Mouse (Mus musculus) cerebellum, adult (tissue): Measurements from ENCODE around the gene Cacna2d3.
A peak's percentile ranks its signal among the peaks of the same experiment; 100 is the strongest.

Source experiments
- ATAC-seq: cut with Nextera tagmentation; 2 replicates; pipeline ENCODE4 v1.9.2; 2017; ENCODE audit warnings: mild to moderate bottlenecking, moderate library complexity, mixed read lengths; ENCODE audit not compliant: insufficient number of reproducible peaks, low FRiP score, low TSS enrichment

Cacna2d3 gene

DNA sequence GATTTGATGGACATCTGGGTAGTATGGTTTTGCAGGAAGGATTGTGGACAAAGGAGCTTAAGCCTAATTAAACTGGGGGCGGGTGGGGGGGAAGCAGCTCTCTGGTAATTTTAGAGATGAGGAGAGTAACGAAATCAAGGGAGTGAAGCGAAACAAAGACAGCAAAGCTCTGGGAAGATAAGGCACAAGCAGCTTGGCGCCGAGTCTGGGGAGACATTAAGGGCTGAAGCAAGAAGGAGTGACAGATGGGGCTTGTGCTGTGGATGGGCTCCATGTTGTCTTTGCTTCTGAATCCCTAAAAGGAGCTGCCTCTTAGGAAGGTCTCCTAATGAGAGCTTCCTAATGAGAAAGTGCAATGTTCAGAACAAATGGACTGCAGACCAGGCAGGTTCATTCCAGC, 219.0 kb downstream of the Cacna2d3 start:
- ATAC-seq = no peak

DNA sequence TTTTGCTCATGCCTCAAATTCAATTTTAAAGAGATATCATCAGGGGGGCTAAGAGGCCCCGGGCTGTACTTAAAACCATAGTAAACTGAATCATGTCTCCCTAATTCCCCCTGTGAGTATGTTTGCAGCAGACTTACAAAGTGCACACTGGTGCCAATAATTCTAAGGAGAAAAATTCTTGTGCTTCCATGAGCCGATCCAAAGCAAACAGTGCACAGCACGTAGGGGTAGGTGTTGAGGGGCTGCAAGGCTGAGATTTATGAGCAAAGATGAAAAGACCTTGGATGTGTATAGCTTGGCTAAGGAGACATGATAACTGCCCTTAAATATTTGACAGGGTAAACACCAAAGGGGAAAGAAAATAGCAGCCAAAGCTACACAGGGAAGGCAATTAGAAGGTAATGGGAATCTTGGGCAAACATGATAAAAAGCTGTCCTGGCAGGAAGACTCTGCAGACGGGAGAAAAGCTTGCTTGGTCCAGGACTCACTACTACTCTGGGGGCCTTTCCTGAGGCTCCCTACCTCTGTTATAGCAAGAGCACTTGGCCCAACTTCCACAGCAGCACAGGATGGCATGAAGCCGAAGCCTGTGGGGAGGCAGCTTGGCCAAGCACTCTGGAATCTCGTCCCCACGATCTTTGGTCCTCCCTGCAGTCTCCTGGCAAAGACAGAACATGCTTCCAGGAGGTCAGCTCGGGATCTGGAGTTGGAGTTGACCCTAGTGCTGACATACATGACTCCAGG, 222.9 kb downstream of the Cacna2d3 start:
- ATAC-seq = no peak

DNA sequence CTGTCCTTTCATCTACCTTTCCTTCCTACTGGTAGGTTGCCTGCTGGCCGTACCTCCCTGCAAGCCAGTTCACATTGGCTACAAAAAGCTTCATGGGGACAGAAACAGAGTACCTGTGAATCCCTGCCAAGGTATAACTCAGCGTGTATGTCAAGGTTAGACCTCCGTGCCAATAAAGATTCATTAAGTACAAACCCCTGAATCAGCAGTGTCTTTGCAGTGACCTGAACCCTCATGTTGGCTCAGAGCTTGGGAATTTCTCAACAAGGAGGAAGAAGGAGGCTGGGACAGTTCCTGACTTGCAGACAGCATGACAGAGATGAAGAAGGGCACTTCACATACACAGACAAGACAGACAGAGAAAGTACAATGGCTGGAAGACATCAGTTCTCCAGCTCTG, 225.1 kb downstream of the Cacna2d3 start:
- no peak for ATAC-seq

DNA sequence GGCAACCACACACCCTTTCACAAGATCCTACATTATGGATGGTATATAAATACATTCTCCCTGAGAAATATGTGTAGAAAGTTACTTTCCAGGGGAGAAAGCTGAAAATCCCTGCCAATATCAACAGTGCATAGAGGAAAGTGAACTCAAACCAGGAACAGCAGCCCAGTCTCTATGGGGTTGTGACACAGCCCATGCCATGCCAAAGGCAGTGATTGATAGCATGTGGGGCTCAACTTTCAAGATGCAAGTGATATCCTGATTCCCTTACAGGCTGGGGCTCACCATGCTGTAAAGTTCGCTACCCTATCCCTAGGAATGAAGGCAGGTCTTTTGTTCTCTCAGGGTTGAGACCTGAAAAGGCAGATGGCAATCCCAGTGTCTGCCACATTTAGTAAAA, 229.9 kb downstream of the Cacna2d3 start:
- no peak for ATAC-seq

DNA sequence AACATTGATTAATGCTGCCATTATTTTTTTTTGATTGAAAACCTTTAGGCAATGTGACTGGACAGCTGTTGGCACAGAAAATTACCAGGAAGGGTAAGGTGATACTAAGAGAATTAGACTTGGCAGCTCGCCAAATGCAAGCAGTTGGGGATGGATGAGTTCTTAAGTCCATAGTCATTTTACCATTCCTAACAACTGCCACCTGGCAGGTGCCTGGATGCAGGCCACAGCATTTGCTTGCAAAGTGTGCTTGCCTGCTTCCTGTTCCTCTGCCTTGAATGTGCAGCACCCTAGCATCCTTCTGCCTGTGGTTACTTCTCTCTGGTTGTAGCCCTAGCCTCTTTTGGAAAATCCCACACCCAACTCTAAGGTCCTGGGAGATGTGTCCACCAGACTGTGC, 236.2 kb downstream of the Cacna2d3 start:
- ATAC-seq = no peak

DNA sequence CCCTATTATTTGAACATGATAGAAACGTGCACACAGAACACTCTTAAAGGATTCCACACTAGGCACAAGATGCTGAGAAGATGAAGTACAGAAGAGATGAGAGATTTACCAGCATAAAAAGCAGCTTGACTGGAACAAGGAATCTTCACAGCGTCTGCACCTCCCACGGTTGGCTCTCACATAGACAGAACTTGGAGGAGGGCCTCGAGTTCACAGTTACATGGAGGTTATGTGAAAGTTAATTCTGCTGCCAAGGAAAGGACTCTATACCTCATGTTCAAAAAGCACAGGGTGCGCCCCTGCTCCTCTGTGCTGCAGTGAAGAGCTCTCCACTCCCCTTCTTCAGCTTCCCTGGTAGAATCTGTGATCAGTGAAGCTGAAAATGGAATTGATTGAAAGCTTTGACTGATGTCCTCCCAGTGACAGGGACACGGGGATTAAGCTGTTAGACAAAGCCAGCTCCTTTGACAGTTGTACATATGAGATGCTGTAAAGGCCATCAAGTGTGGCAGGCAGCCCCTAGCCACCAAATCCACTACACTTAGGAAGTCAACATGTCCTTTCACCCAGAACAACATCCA, 243.2 kb downstream of the Cacna2d3 start:
- ATAC-seq = no peak

DNA sequence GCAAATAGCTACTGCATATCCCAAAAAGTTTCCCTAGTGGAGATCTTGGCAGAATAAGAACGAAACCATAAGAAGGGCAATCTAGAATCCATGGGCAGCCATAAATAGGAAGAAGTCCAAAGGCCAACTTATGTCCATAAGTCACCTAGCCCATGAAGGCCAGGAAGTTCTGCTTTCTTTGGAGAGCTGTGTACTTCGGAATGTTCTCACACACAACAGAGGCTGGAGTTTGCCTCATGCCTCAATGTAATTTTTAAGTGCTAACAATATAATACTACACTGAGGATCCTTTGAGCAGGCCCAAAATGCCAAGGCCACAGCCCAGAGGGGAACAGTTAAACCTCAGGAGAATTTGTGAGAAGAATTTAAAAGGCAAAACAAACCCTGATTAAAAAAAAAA, 257.4 kb downstream of the Cacna2d3 start:
- no peak for ATAC-seq

DNA sequence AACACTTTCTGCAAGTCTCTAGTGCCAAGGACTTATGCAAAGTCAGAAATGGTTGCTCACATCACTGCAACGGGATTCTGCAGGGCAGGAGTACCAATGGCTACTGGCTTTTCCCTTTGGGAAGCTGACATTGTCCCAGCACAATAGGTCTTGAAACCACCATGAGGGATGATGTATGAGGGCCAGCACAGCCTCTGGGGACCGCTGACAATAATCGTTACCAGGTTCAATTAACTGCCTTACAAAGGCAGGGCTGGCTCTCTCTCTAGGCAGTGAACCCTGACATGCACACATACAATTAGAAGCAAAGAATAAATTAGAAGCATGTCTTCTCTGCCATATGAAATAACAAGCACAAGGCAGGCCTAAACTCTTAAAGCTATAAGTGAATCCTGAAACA, 272.5 kb downstream of the Cacna2d3 start:
- ATAC-seq = no peak

DNA sequence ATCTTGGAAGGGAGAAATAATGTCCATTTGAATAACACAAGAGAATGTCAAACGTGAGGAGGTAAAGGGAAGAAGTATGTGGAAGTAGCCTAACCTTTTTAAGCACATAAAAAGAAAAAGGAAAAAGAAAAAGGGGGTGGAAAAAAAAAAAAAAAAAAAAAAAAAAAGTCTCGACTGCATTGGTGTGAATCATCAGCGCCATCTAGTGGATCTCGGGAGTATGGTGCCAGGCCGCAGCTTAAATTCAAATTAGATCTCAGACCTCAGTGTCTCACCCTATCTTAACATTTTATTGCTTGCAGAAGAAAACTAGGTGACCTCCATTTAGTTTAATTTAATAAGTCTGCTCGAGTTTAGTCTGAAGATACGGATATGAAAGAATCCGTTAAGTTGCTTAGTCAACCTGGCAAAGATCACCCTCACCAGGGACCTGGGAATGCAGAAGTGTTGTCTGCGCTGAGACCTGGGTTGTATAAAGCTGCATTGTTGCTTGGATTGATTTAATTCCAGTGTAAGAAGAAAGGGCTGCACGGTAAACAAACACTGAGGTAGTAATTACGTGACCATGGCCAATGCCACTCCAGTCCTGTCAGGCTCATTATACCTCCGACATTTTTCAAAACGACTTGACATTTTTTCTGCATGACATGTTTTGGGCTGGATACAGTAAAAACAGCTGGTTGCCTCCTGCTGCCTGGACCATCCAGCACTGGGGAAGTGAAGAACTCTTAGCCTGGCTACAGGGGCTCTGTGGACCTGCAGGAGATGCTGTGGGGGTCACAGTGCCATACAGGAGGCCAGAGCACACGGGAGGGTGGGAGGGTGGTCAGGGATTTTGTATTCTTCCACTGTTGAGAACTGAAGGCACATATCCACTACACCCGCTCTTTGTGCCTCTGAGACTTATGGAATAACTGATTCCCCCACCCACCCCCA, 278.3 kb downstream of the Cacna2d3 start:
- ATAC-seq = no peak

DNA sequence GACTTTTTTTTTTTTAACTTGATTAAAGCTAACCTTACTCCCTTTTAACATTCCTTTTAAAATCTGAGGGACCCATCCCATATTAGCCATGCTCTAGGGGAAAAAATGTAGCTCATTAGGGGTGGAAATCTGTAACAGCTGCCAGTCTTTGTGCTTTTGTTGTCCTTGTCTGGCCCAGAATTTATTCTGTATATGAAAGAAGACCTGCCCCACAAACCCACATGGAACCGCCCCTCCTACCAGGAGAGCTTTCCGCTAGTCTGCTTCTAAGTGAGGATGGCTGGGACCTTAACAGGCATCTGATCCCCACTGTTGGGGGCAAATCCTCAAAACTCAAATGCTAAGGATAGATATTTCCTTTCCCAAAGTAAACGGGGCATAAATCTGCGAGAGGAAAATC, 279.2 kb downstream of the Cacna2d3 start:
- no peak for ATAC-seq

DNA sequence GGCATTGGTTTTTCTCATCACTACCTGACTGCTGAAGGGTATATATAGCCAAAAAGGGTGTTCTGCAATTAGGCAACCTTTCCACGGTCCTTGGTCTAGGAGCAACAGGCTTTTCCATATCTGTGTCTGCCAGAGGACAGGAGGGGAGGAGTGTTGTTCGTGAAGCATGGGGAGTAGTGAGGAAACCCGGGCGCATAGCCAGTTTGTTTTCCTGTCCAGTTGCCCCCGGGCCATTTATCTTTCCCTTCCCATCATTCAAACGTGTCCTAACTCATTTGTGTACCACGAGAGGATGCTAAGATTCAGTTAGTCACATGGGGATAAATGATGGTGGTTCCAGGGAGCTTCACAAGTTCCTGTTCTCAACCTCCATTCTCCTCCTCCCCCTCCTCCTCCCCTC, 283.0 kb downstream of the Cacna2d3 start:
- no peak for ATAC-seq

DNA sequence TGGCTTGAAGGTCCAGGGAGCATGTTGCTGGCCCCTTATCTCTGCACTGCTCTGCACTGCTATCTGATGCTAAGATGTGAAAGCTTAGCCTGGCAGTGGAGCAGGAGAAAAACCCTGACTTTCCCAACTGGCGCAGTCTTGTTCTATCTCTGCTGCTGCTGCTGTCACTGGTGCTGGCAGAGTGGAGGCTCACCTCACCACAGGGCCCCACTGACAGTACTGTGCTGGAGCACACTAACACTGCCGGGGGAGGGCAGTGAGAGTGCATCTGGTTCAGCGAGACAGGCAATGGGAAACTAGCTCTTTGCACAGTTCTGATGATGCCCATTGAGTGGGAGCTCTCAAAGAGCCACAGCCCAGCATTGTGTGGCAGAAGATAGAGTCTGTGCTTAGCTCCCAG, 283.4 kb downstream of the Cacna2d3 start:
- no peak for ATAC-seq

DNA sequence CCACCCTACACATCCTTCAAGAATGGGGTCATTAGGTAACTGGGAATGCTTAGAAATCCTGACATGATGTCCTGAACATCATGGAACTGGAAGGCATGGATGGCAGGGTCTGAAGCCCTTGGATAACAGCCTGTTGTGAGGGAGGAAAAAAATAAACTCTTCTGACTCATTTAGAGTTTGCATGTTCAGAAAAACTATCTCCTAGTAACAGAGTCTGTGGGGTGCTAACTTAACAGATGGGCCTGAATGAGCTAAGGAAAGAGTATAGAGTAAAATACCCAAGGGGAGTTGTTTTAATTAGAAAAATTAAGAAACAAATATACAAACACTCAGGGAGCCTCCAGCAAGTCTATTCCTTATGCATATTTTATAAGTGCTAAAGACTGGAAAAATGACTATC, 286.5 kb downstream of the Cacna2d3 start:
- no peak for ATAC-seq

DNA sequence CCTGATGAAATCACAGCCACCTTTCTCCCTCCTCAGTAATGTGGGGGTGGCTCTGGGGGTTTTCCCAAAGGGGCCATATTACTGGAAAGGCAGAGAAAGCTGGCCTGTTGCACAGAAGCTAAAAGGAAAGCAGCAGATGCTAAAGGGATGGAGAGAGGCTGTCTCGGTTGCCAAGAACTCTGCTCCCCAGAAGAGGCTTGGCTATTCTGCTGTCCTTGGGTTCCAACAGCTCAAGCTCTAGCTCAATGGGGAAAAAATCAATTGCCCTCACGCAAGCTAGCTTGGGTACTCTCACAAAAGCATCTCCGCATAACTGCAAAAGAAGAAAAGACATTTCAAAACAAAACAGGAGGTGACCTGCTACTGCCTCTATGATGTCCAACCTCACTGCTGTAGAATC, 287.9 kb downstream of the Cacna2d3 start:
- ATAC-seq = 0 out of 2 replicates have a peak, but pooled peaks have one; percentile 46

DNA sequence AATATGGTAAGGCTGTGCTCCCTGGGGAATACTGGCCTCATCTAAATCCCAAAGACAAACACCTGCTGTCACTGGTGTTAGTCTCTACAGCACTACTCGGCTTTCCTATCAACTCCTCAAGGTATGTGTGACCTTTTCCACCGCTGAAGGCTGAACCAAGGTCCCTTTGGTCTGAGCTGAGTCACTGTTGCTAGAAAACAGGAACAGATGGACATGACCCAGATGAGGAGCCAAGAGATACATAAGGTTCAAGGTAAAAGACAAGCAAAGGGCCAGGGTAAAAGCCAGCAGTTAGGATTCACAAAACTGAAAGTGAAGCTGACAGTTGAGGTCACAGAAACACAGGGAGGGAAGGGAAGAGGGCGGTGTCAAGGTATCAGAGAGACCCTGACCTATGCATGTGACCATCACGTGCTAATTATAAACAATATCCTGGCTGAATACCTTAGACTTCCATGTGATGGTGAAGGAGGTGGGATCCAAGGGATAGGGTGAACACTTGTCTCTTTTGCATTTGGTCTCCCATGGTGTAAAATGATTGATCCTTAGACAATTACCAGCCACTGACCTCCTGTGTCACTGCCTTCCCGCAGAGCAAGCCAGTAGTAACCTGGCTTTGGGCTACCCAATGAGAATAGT, 288.5 kb downstream of the Cacna2d3 start:
- ATAC-seq = 0 out of 2 replicates have a peak, but pooled peaks have one; percentile 31

DNA sequence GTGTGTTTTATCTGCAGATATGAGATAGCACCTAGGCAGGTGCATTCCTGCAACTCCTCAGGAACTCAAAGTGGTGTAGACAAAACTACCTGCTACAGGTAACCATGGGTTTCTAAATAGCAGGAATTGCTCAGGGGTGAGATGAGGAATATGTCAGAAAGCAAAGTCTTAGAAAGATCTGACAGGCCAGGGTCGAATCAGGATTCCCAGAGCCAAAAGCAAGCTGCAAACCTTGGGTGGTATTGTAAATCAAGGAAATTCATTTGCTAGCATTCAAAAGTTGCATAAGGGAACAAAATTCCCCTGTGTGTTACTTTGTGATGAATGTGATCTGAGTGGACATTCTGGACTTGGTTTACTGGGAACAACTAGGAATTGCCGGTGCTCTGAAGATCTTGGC, 291.9 kb downstream of the Cacna2d3 start:
- no peak for ATAC-seq

DNA sequence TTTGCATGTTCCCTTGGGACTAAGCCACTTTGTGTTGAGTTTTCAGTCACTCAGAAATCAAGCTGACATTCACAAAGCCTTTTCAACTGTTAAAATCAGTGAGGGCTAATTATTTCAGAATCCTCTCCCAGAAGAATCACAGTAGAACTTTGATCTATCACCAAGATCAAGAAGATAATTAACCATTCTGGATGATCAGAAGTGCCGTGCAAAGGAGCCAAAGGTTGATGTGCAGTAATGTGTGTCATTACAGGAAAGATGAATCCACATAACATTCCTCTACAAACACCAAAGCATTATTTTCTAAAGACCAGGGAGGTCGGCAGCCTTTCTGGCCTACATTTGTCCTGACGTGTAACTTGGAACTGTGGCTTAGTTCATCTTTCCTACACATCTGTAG, 296.0 kb downstream of the Cacna2d3 start:
- ATAC-seq = no peak

DNA sequence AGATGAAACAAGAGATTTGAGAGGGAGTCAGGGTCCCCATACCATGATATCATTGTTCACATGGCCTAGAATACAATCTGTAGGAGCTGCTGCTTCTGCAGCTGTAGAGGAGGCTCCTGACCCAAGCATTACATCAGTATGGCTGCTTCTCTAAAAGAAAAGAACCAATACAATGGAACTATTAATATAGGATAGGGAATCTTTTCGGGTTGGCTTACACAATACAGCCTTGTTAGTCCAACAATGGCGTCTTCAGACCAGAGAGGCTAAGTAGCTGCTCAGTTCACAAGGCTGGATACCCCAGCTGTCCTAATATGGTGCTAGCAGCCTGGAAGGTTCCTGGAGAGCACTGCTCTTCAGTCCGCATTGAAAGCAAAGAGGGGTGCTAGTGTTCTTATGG, 296.5 kb downstream of the Cacna2d3 start:
- no peak for ATAC-seq

DNA sequence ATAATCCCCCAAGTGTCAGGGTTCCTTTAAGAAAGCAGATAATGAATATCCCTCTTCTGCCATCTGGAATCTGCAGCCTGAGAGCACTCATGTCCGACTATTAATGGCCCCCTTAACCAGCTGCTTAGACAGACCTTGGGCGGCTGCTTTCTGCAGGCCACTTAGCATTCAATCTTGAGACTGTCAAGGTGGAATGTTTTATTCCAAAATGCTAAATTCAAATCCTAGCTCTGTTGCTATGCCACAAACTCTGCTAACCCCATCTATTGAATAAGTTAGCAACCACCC, 315.8 kb downstream of the Cacna2d3 start:
- no peak for ATAC-seq

DNA sequence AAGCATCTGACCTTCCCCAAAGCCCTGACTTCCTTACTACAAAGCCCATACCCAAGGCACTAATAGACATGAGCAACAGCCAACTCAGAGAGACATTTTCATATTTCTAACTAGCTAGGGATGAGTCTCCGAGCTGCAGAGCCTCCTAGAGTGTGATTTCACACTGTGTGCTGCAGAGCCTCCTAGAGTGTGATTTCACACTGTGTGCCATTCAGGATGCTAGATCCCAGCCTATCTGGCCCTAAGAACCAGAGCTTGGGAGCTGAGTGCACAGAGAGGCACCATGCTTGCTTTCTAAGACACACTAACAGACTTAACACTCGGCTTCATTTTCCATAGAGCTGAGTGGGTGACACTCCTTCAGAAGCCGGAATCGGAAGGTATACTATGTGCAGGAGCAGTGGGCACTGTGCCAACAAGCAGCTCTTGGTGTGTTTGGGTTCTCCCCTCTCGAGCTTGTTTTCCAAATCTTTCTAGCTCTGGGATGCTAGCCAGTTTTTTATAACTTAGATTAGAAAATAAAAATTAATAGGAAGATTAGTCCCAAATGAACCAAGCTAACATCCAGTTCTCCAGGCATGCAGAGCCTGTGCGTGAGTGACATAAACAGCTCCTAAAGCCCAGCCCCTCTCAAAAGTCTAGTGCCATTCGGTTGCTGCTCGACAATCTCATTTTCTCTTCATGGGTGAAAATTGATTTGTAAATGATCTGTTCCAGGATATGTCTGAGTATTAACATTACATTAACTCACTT, 316.4 kb downstream of the Cacna2d3 start:
- ATAC-seq = no peak; the same call in 1 of the 2 replicates
